Mouse (Mus musculus) liver, adult 2 months (tissue): ENCODE data around the gene Tnfsfm13.

Source experiments
- CTCF ChIP-seq: fragments of 200-500 bp; IDR thresholded peaks from 2 replicates; pipeline ENCODE4 v1.5.1; 2011; ENCODE audit warnings: low read depth, low read length, control low read depth
- POLR2A ChIP-seq: fragments of 200-500 bp; IDR thresholded peaks from 2 replicates; pipeline ENCODE4 v1.6.1; 2011; ENCODE audit warnings: low read length, control low read depth; ENCODE audit not compliant: insufficient read depth; ENCODE audit errors: extremely low read depth

GRCm38 (mm10) chr11:69653399-69653798 lies 42.5 kb downstream of the Tnfsfm13 start:
- TF ChIP-seq CTCF = no peak
- TF ChIP-seq POLR2A = no peak
